Mouse (Mus musculus): ENCODE data around the gene Ehd3.

Ehd3 gene

DNA sequence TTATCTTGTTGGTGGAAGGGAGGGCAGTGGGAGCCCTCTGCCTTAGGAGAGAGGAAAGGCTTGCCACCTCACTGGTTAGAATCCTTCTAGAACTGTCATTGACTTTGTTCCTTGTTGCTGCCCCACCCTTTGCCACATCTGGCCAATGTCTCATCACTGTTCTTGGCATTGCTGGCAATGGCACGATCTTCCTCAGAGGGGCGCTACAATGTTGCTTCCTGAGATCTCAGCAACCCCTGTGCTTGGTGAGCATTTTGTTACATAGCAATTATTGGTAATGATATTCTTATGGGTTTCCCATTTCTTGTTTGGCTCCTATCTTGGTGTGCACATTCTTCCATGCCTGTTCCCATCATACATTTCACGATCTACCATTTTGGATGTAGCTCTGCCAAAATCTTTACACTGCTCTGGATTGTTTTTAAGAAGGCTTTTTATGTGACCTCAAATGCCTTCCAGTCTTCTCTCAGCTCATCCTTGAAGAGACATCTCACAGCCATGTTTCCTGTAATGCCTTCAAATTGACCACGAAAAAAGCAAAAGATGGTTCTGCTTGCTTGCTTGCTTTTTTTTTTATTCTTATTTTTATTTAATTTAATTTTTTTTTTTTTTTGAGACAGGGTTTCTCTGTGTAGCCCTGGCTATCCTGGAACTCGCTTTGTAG is at the start of gene Ehd3:
Ehd3 (plus strand) TSS at position 614 of the 664 bp plus-strand sequence.
- no peak for DNase-seq

DNA sequence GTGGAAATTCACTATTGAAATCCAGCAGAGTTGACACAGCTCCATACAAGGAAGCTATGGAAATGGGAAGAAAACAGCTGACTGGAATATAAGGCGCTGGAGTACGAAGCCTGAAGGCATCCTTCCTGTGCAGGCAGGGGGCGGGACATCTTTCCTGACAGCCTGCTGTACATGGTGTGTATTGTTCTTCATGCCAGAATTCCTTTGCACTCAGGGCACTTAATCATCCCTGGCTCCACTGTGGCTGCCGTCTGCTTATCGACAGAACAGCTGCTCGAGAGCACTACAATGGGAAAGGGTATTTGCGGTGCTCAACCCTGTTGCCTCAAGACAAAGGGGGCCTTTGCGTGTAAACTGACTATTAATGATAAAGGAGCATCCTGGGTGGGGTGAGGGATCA is 33.0 kb upstream of the Ehd3 start:
- DNase-seq: peak; percentile 3

DNA sequence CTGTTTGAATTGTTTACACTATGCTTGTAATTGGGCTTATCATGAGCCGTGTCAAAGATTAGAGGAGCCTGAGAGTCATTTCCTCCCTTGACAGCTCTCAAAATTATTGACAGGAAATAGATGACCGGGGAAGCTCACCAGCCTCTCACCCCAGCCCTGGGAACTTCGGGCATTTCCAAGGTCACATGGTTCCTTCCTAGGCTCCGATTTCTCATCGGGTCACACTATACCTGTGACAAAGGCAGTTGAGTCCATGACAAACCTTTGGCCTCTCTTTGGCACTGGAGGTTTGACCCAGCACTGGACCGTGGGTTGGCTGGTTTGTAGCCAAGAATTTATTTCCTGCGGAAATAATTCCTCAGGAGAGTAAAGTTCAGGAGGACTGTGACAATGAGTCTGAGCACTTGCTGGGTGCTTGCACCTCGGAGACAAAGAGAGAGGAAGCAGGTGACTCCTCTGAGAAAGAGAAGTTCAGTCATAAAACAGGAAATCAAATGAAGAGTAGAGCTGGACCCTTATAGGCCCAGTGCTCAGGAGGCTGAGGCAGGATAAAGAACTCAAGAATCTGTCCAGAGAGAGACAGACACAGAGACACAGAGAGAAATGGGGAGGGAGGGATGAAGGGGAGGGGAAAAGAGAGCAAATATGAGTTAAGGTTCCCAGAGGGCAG is 17.2 kb upstream of the Ehd3 start:
- no peak for DNase-seq

DNA sequence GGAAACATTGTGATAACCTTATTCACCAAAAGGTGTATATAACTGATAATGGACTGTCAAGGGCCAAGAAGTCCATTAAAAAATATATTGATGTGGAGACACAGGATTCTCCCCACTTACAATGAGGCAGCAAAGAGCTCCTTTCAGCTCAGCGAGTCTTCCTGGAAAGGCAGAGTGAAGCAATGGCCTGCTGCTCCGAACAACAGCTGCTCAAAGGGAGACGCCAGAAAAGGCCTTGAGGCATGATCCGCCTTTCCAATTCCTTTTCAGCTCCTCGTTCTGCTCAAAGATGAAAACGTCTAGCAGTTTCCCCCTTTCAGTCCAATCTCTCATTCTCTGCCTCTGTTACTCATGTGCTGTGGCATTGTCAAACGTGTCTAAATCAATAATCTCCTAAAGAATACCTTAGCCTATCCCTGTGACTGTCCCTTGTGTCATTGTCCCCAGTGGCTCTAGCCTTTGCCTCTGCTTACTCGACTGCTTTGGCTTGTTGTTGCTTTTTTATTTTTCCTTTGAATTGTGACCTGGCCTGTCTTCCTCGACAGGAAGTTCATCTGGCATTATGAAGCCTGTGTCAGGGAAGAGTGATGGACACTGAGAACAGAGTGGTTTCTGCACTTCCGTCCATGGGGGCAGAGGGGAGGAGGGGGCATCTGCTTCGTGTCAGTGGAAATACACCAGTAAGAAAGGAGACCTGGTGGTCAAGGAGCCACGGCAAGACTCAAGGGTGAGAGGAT is 13.5 kb upstream of the Ehd3 start:
- DNase-seq: no peak

DNA sequence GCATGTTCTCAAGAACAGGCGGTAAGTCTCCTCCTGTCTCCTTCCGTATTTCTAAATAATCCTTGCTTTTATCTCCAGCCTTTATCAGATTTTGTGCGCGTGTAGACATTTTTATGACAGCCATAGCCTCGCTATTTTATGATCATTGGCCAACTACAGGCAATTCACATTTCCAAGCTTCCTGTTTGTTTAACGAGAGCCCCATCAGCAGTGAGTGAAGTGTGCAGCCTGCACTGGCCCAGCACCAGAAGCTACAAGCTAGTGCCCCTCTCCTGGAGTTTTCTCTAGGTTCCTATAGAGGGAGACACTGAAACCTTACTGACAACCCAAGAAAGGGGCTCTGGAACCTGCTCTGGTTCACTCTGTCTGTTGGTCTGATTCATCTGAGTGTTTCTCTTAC is 7.1 kb upstream of the Ehd3 start:
- no peak for DNase-seq

DNA sequence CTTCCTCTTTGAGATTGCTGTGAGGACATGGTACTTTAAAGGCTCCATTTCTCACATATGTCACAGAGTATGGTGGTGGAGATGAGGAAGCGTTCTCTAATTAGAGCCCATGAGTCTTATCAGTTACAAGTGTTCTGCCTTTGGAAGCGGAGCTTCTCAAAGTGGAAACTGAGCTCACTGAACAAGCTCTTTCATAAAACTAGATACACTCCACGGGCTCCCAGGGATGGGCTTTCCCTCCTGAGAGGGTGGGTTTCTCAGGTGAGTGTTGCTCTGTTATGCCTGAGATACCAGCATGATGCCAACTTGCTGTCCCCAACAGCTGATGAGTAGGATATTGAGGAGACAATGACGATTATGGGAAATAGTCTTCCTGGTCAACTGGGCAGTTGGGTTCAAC is 6.2 kb upstream of the Ehd3 start:
- DNase-seq: no peak

DNA sequence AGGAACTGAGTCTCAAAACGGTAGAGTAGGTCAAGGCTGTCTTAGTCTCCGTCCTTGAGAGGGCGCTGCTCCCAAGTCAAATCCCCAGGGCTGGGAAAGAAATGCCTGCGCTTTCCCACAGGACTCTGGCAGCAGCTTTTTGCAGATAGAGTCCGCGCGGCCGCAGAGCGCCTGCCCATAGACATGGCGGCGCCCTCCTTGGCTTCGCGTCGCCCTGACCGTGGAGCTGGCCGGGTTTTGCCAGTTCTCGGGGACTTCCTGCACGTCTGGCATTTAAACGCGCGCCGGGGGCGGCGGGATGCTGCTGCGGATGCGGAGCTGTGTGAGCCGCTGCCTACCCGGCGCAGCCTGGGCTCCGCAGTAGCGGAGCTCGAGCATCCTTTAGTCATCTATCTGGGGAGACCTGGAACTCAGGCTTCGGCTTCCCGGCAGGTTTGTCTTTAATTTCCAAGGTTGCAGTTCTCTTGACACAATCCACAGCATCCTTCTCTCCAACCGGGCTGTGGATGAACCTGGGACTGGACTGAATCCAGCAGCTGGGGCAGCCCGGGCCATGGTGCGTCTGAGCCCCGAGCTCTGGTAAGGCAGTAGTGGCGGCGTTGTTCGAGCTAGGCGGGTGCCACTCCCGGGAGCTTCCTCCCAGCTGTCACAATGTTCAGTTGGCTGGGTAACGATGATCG is 798 bp downstream of the Ehd3 start:
- DNase-seq: peak; percentile 90

- no peak for DNase-seq
Measured at GRCm38 (mm10) chr17:73806331-73806730, 2.4 kb downstream of the Ehd3 start.

GRCm38 (mm10) chr17:73807211-73807610 is 3.3 kb downstream of the Ehd3 start:
- DNase-seq: no peak

DNA sequence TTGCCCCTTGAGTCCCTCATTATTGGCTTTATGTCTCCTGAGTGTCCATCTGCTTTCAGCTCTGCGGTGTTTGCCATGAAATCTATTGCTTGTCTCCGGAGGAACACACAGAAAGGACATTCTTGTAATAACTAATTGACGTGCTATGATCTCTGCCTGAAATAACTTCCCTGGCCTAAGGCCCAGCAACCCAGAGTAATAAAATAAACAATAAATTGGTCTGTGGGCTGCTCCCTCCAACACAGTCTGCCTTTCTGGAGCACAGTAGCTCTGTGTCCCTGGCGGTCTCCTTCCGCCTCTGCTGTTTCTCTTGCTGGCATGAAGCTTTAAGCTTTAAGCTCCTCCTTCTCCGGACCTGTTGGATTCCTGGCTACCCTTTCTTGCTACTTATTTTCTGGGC is 4.5 kb downstream of the Ehd3 start:
- no peak for DNase-seq

DNA sequence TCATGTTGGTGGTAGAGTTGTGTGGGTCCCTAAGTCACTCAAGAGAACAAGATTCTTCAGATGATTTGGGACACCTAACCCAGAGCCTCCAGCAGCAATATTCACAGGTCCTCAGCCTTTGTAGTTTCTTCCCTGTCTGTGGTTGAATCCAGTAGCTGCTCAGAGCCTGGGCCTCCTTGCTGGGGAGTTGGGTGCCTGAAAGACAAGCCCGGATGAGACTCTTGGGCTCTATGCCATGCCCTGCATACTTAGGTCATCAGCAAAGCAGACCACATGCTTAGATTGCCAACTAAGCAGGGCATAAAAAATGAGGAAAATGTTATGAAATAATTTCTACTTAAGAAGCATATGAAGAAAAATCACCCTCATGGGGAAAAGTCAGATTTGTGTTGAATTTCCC is 6.9 kb downstream of the Ehd3 start:
- DNase-seq: no peak

GRCm38 (mm10) chr17:73811566-73811965 is 7.6 kb downstream of the Ehd3 start:
- DNase-seq: no peak

- no peak for DNase-seq
Measured at GRCm38 (mm10) chr17:73813031-73813660, 9.2 kb downstream of the Ehd3 start.

GRCm38 (mm10) chr17:73814500-73815190 is 10.7 kb downstream of the Ehd3 start:
- DNase-seq: no peak

- DNase-seq: no peak
Measured at GRCm38 (mm10) chr17:73817697-73818380, 13.9 kb downstream of the Ehd3 start.

- no peak for DNase-seq
Measured at GRCm38 (mm10) chr17:73818936-73819335, 15.0 kb downstream of the Ehd3 start.

- no peak for DNase-seq
Measured at GRCm38 (mm10) chr17:73820726-73821125, 16.8 kb downstream of the Ehd3 start.

GRCm38 (mm10) chr17:73822255-73822654 is 18.3 kb downstream of the Ehd3 start:
- DNase-seq: no peak

DNA sequence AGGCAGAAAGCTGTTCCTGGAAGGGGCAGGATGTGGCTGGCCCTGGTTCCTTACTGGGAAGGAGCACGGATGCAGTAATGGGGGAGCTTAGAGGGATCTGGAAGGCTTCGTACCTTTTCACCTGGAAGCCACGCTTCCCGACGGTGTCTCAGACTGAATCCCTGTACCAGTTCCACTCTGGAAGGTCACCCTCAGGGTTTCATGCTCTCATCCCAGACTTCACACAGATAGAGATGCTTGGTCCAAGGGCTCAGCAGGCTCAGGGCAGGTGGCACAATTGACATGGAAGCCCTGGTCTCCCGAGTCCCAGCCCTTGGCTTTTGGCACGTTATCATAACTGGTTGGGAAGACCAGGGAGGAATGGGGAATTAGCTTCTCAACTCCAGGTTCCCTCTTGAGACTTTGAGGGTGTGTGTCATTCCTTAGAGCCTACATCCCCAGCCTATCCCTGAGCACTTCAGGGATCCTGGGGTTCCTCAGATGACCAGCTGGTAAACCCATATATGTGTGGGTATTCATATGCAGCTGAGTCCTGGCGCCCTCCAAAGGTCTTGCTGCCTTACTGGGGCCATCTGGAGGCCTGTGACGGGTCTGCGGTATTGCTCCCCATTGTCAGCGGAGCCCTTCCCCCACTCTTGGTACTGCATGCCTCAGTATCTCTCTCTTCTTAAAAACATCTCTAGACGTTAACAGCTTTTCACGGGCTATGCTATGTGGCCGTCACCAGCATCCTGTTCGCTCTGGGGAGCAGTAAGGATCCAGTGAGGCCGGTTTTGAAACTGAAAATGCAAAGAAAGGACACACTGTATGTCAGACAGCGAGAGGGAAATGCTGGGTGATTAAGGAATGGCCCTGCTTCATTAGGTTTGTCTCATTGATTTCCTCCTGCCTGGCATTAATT is 19.4 kb downstream of the Ehd3 start:
- no peak for DNase-seq

GRCm38 (mm10) chr17:73824022-73824340 is 20.0 kb downstream of the Ehd3 start:
- no peak for DNase-seq

DNA sequence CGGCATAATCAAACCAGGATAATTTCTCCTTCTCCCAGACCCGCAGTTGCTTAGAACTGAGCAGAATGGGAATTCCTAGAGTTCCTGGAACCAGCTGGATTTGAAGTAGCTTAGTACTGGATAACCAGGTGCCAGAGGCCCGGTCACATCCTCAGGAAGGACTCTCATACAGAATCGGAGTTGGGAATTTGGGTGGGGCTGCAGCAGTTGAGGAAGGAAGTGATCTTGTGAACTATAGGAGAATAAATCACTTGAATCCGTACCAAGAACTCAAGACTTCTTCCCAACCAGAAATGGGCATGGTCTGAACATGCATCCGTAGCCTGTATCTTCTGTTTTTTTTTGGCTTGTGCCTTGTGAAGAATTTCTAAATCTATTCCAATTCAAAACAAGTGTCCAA is 22.2 kb downstream of the Ehd3 start:
- no peak for DNase-seq

Measured in right cerebral cortex, postnatal 4 days (tissue).